In genomic region chr7:125580625-125581316, GRCm38 (mm10) we compare ENCODE assay signal across 8 mouse cellular contexts. TPM values are rescaled to one million over a fixed set of nuclear protein-coding genes. Genes with fewer than 3 reads are reported as not detected.
DNase-seq lines count a peak whose midpoint lies in the region; ATAC-seq lines count a peak whose summit lies in the region.

No protein-coding gene starts in this region.

- H3K4me1 ChIP-seq in brown adipose tissue, adult 24 weeks (ENCODE audit: control insufficient read depth, insufficient read depth, insufficient read length, low read length): peaks cover 13% of the 10 kb centered on the region
- peaks cover 22% of the 10 kb centered on the region for H3K4me1 ChIP-seq in hindbrain, embryonic 13.5 days (replicated peaks)
- peaks cover 15% of the 10 kb centered on the region for H3K4me1 ChIP-seq in midbrain, embryonic 13.5 days (replicated peaks)

- peak; percentile 58 for DNase-seq in lung, postnatal 36 days
- no peak for DNase-seq in lung, postnatal 14 days
- no peak for DNase-seq in urinary bladder, adult 2 months (ENCODE audit: low spot score)
- no peak for DNase-seq in adipocyte (ENCODE audit: low spot score)
- DNase-seq in ovary, postnatal 36 days (ENCODE audit: low spot score): no peak

- WGBS in hindbrain, embryonic 13.5 days: 8% methylated on average over 16 of the region's 16 CpGs
- WGBS in midbrain, embryonic 13.5 days: 4% methylated on average over 16 of the region's 16 CpGs

- H3K4me2 ChIP-seq in hindbrain, embryonic 13.5 days: peak overlapping the region; percentile 92
- peak overlapping the region; percentile 90 for H3K4me2 ChIP-seq in midbrain, embryonic 13.5 days (replicated peaks)

- H3K4me3 ChIP-seq in brown adipose tissue, adult 24 weeks (ENCODE audit: insufficient read depth, low read depth, low read length): peak overlapping the region; percentile 50
- H3K4me3 ChIP-seq in hindbrain, embryonic 13.5 days: peak overlapping the region; percentile 45
- H3K4me3 ChIP-seq in midbrain, embryonic 13.5 days (replicated peaks): peak overlapping the region; percentile 44

- H3K27me3 ChIP-seq in hindbrain, embryonic 13.5 days: peaks cover 15% of the 10 kb centered on the region; the same call in 1 of the 2 replicates
- no peaks in the 10 kb centered on the region for H3K27me3 ChIP-seq in midbrain, embryonic 13.5 days

- no peaks in the 10 kb centered on the region for H3K36me3 ChIP-seq in hindbrain, embryonic 13.5 days
- H3K36me3 ChIP-seq in midbrain, embryonic 13.5 days: no peaks in the 10 kb centered on the region

- peak overlapping the region; percentile 68 for H3K9ac ChIP-seq in hindbrain, embryonic 13.5 days
- H3K9ac ChIP-seq in midbrain, embryonic 13.5 days (replicated peaks): peak overlapping the region; percentile 69

- peak overlapping the region; percentile 50 for H3K27ac ChIP-seq in brown adipose tissue, adult 24 weeks (replicated peaks; ENCODE audit: low read depth, low read length)
- H3K27ac ChIP-seq in hindbrain, embryonic 13.5 days: no peak overlapping the region; the same call in 1 of the 2 replicates
- H3K27ac ChIP-seq in midbrain, embryonic 13.5 days: no peak overlapping the region

- no peaks in the 10 kb centered on the region for H3K9me3 ChIP-seq in hindbrain, embryonic 13.5 days
- no peaks in the 10 kb centered on the region for H3K9me3 ChIP-seq in midbrain, embryonic 13.5 days

- 0 out of 2 replicates have a peak, but pooled peaks have one; percentile 6 for ATAC-seq in hindbrain, embryonic 13.5 days (ENCODE audit: low FRiP score)
- ATAC-seq in midbrain, embryonic 13.5 days: no peak

RNA-seq across cellular contexts. Expression of gene Il21r, which starts 22.5 kb away (rescaled TPM):
- 0.58 TPM in 1 of 2 replicates, not detected in the other for polyA plus RNA-seq in brown adipose tissue, adult 24 weeks (2012; ENCODE audit: insufficient read depth, insufficient read length, missing spikeins)
- polyA plus RNA-seq in hindbrain, embryonic 13.5 days (2015; fragmentation: Nextera tagmentation; extraction: Ambion mirVana): 0.69 and 0.82 TPM in 2 replicates
- 0.31 and 0.48 TPM in 2 replicates for polyA plus RNA-seq in midbrain, embryonic 13.5 days (2015; fragmentation: Nextera tagmentation; extraction: Ambion mirVana)
- 1.6 and 2.3 TPM in 2 replicates for polyA plus RNA-seq in urinary bladder, adult 2 months (2012; rRNA removed)

RNA-seq across cellular contexts. Expression of gene Il4ra, which starts 28.9 kb away (rescaled TPM):
- 5.5 and 8.6 TPM in 2 replicates for polyA plus RNA-seq in brown adipose tissue, adult 24 weeks (2012; ENCODE audit: insufficient read depth, insufficient read length, missing spikeins)
- 4.1 and 4.2 TPM in 2 replicates for polyA plus RNA-seq in hindbrain, embryonic 13.5 days (2015; fragmentation: Nextera tagmentation; extraction: Ambion mirVana)
- polyA plus RNA-seq in midbrain, embryonic 13.5 days (2015; fragmentation: Nextera tagmentation; extraction: Ambion mirVana): 3.0 and 3.9 TPM in 2 replicates
- 22.0 and 22.1 TPM in 2 replicates for polyA plus RNA-seq in urinary bladder, adult 2 months (2012; rRNA removed)
